In the genomic region with DNA sequence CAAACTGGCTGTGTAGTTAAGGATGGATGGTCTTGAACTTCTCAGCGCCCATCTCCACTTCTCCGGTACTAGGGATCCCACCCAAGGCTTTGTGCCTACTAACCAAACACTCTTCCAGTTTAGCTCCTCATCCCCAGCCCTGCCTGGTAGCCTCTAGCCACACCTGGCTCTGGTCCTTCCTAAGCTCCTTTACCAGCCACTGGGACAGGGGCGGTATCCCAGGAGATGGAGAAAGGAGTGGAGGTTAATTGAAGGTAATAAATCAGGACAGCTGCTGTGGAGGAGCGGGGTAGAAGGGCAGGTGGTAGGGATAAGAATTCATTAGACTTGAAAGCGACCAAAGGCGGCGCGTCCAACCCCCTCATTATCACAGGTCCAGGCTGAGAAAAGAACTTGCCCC, we compare ENCODE assay signal across 12 mouse cellular contexts. TPM values are rescaled to one million over a fixed set of nuclear protein-coding genes. Genes with fewer than 3 reads are reported as not detected.
DNase-seq lines count a peak whose midpoint lies in the region; ATAC-seq lines count a peak whose summit lies in the region.
"Had no signal": no experiment of that assay in that cellular context is flagged by ENCODE, and none has a peak within 500 bp of the region (broad histone marks: within the 10 kb centered on the region; RNA-seq: fewer than 3 reads in every experiment).

No protein-coding gene starts in this region.

- H3K4me1 ChIP-seq in heart, embryonic 10.5 days = peaks cover 55% of the 10 kb centered on the region
- peaks cover 64% of the 10 kb centered on the region for H3K4me1 ChIP-seq in kidney, embryonic 16.5 days (ENCODE audit: insufficient read depth, low read length)
- H3K4me1 ChIP-seq in limb, embryonic 13.5 days = peaks cover 30% of the 10 kb centered on the region

- peak overlapping the region; percentile 93; the same call in 1 of the 2 replicates for H3K4me2 ChIP-seq in kidney, embryonic 16.5 days (replicated peaks; ENCODE audit: low read depth, low read length)
- peak overlapping the region; percentile 98 for H3K4me2 ChIP-seq in limb, embryonic 13.5 days (replicated peaks)

- no peaks in the 10 kb centered on the region for H3K36me3 ChIP-seq in heart, embryonic 10.5 days
- H3K36me3 ChIP-seq in kidney, embryonic 16.5 days (ENCODE audit: insufficient read depth, low read length) = no peaks in the 10 kb centered on the region
- H3K36me3 ChIP-seq in limb, embryonic 13.5 days = no peaks in the 10 kb centered on the region

- no peak overlapping the region for H3K9ac ChIP-seq in kidney, embryonic 16.5 days (replicated peaks; ENCODE audit: low read length)
- no peak overlapping the region for H3K9ac ChIP-seq in limb, embryonic 13.5 days

- H3K27me3 ChIP-seq in heart, embryonic 10.5 days (ENCODE audit: insufficient read depth, poor library complexity, severe bottlenecking) = peaks cover 85% of the 10 kb centered on the region
- H3K27me3 ChIP-seq in kidney, embryonic 16.5 days (ENCODE audit: insufficient read depth, low read length) = peaks cover 62% of the 10 kb centered on the region
- H3K27me3 ChIP-seq in limb, embryonic 13.5 days = peaks cover 88% of the 10 kb centered on the region

- intact Hi-C loops in heart, postnatal 14 days (cut with DNase I) = loop anchor here (5.0 kb wide), 1 partner anchor 152 kb away; no protein-coding TSS in a partner anchor

- H3K4me3 ChIP-seq in heart, embryonic 10.5 days = peak overlapping the region; percentile 71
- no peak overlapping the region; the same call in 1 of the 2 replicates for H3K4me3 ChIP-seq in kidney, embryonic 16.5 days (ENCODE audit: low read length)
- peak overlapping the region; percentile 58; the same call in 1 of the 2 replicates for H3K4me3 ChIP-seq in limb, embryonic 13.5 days

- WGBS in heart, embryonic 10.5 days = under 1% methylated on average over 8 of the region's 8 CpGs
- WGBS in kidney, embryonic 16.5 days = 6% methylated on average over 8 of the region's 8 CpGs
- 2% methylated on average over 8 of the region's 8 CpGs for WGBS in limb, embryonic 13.5 days

- no peak for DNase-seq in heart, embryonic 10.5 days (ENCODE audit: low spot score)
- no peak for DNase-seq in heart, postnatal 14 days
- DNase-seq in kidney, adult 18-20 months = no peak
- DNase-seq in ZHBTc4 (ENCODE audit: low read depth, low spot score) = peak; percentile 29
- no peak for DNase-seq in adrenal gland, adult 18-20 months (ENCODE audit: low spot score in 2 of 2)
- no peak for DNase-seq in B cell, adult 2 months
- DNase-seq: heart, postnatal 10 days; liver had no signal

- peak; percentile 31; the same call in 1 of the 2 replicates for ATAC-seq in kidney, embryonic 16.5 days (ENCODE audit: low FRiP score, low TSS enrichment)
- ATAC-seq in limb, embryonic 13.5 days (ENCODE audit: low FRiP score, low read depth) = no peak

- H3K27ac ChIP-seq in heart, embryonic 10.5 days = peak overlapping the region; percentile 88
- H3K27ac ChIP-seq in kidney, embryonic 16.5 days (ENCODE audit: low read length) = peak overlapping the region; percentile 28; the same call in 1 of the 2 replicates
- no peak overlapping the region for H3K27ac ChIP-seq in limb, embryonic 13.5 days

- H3K9me3 ChIP-seq in heart, embryonic 10.5 days = no peaks in the 10 kb centered on the region
- H3K9me3 ChIP-seq in kidney, embryonic 16.5 days (ENCODE audit: low read length) = no peaks in the 10 kb centered on the region
- no peaks in the 10 kb centered on the region for H3K9me3 ChIP-seq in limb, embryonic 13.5 days

RNA-seq across cellular contexts. Expression of a gene that starts 2.2 kb away (rescaled TPM):
- 0.36 and 0.96 TPM in 2 replicates for polyA plus RNA-seq in heart, embryonic 10.5 days (2016; fragmentation: Nextera tagmentation; extraction: Ambion mirVana)
- 1 to 10 TPM in 1 of 2 experiments, under 1 TPM in 1; 0.68 to 1.3 TPM for total RNA-seq in heart, postnatal 14 days (2021)
- polyA plus RNA-seq in kidney, embryonic 16.5 days (2015; fragmentation: Nextera tagmentation; extraction: Ambion mirVana) = 0.76 and 0.80 TPM in 2 replicates
- polyA plus RNA-seq in limb, embryonic 13.5 days (2015; fragmentation: Nextera tagmentation; extraction: Ambion mirVana) = 0.38 TPM in 2 replicates
- total RNA-seq in adrenal gland, adult 18-20 months (2021) = not detected
- total RNA-seq: neutrophil, adult 5-6 weeks had no signal

RNA-seq across cellular contexts. Expression of a gene that starts 19.4 kb away (rescaled TPM):
- not detected in 2 replicates for polyA plus RNA-seq in heart, embryonic 10.5 days (2016; fragmentation: Nextera tagmentation; extraction: Ambion mirVana)
- not detected for total RNA-seq in heart, postnatal 14 days (2021)
- not detected in 2 replicates for polyA plus RNA-seq in kidney, embryonic 16.5 days (2015; fragmentation: Nextera tagmentation; extraction: Ambion mirVana)
- polyA plus RNA-seq in limb, embryonic 13.5 days (2015; fragmentation: Nextera tagmentation; extraction: Ambion mirVana) = not detected in 2 replicates
- not detected for total RNA-seq in adrenal gland, adult 18-20 months (2021)
- total RNA-seq: heart, postnatal 10 days; layer of hippocampus, adult 18-20 months; neutrophil, adult 5-6 weeks had no signal

RNA-seq across cellular contexts. Expression of a gene that starts 22.2 kb away (rescaled TPM):
- 32.3 and 47.3 TPM in 2 replicates for polyA plus RNA-seq in heart, embryonic 10.5 days (2016; fragmentation: Nextera tagmentation; extraction: Ambion mirVana)
- total RNA-seq in heart, postnatal 14 days (2021) = 100 to 1,000 TPM; 130 to 137 TPM
- polyA plus RNA-seq in kidney, embryonic 16.5 days (2015; fragmentation: Nextera tagmentation; extraction: Ambion mirVana) = 39.6 and 39.7 TPM in 2 replicates
- 18.6 and 19.4 TPM in 2 replicates for polyA plus RNA-seq in limb, embryonic 13.5 days (2015; fragmentation: Nextera tagmentation; extraction: Ambion mirVana)
- 100 to 1,000 TPM; 107 to 138 TPM for total RNA-seq in adrenal gland, adult 18-20 months (2021)
